Mouse (Mus musculus) gastrocnemius, adult 8-10 months (tissue): Measurements from ENCODE around the gene Kcnc1. TPM values are rescaled to one million over a fixed set of nuclear protein-coding genes. Genes with fewer than 3 reads are reported as not detected.
A peak's percentile ranks its signal among the peaks of the same experiment; 100 is the strongest.

Source experiments
- DNase-seq, 2 experiments: peaks; one replicate each; pipeline ENCODE4 v3.0.0; 2022; ENCODE audit warnings: low spot score in 2 of 2
- total RNA-seq, 4 experiments: library from RNA; stranded (reverse); gene quantifications; 2 replicates each; pipeline ENCODE4 v1.2.4; 2022

Gene Kcnc1
- total RNA-seq, result 10 to 100 TPM; 37.5 to 53.5 (median 49.3) TPM

- peak; percentile 43 to 74 for DNase-seq
Observed at GRCm38 (mm10) chr7:46396231-46396927, at the start of gene Kcnc1. Kcnc1 (plus strand) TSS chr7:46396497.

DNA sequence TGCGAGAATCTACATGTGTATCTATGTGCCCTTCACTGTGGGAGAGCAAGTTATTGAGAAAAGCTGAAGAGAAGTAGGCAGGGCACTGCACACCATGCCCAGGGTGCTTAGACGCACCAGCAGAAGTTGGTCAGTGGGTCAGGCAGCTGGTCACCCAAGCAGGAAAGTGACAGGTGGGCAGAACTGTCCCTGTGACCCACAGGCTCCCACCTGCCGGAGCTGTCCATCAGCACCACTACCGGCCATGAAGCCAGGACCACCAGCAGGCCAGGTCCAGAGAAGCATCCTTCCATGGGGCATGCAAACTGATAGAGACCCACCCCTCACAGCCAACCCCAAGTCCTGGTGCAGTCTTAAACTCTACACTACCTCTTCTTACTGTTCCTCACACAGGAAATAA is 48.6 kb upstream of the Kcnc1 start:
- DNase-seq, result peak in 1 of 2 experiments; percentile 26

- DNase-seq, result no peak
Observed at GRCm38 (mm10) chr7:46348813-46349212, 47.5 kb upstream of the Kcnc1 start.

DNA sequence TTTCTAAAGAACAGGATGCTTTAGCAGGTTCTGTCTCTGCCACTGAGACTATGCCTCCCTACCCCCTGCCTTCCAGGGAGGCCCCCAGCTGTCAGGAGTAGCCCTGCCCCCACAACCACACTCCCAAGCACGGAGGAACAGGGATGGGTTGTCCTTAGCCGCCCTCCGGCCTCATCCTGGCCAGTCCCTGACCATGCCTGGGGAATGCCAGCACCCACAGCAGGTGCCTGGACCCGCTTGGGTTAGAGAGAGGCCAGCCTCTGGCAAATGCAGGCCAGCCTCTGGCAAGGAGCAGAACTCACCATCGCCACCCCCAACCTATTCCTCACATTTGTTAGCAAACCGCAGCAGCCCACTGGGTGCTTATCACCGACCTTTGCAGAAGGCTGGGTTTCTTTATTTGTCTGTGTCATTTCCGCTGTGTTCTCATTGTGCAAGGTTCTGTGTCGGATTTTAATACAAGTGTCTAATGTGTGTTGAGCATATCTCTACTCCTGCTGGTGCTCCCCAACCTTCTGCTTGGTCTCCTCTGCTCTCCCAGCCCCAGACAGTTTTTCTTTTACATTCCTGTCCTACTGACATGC is 46.1 kb upstream of the Kcnc1 start:
- peak; percentile 43 to 58 for DNase-seq

DNA sequence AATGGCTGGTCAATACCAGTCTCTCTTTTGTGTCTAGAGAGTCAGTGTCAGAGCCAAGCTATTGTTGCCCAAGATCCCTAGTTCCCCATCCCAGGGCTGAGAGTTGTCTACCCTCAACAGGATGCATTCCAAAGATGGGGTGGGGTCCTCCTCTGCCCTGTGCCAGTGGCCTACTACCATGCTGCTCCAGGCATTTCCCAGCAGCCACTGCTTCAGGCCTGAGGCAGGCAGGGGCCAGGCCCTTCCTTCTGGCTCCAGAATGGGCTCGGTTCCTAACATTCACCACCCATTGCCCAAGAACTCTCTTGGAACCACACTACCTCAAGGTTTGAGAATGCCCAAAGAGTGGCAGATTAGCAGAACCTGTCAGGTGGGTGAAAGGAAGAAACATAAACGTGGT is 43.5 kb upstream of the Kcnc1 start:
- DNase-seq, result peak in 1 of 2 experiments; percentile 24

GRCm38 (mm10) chr7:46353216-46353615 is 43.1 kb upstream of the Kcnc1 start:
- DNase-seq, result peak; percentile 61 to 79

DNA sequence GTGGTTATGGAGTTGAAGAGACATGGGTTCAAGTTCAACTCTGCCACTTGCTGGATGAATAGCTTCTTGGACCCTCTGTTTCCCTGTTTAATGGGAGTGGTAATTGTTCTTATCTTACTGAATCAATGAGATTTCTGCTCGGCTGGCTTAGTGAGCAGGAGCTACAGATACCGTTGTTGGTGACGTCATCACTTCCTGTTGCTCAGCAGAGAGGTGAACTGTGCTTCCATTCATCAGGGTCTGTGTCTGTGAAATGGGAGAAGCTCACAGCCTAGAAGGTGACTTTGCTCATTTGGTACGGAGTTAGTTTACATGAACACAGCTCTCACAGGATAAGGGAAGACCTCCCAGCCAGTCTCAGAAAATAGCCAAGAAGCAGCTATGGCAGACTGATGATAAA is 42.4 kb upstream of the Kcnc1 start:
- DNase-seq, result no peak

DNA sequence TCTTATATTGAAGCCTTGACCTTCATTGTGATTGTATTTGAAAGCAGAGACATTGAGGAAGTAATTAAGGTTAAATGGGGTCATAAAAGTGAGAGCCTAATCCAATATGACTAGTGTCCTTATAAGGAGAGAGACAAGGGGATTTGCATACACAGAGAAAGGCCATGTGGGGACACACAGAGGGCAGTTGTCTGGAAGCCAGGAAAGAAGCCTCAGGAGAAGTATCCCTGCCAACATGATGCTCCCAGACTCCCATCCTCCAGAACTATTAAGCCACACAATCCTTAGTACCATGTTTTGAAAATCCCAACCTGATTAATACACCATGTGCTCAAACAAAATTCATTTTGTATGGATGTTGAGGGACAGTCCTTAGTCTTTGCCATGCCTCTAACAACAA is 34.5 kb upstream of the Kcnc1 start:
- no peak for DNase-seq

- no peak for DNase-seq
Observed at GRCm38 (mm10) chr7:46364154-46364553, 32.1 kb upstream of the Kcnc1 start.

- DNase-seq, result no peak
Observed at GRCm38 (mm10) chr7:46365810-46366209, 30.5 kb upstream of the Kcnc1 start.

GRCm38 (mm10) chr7:46371104-46371503 is 25.2 kb upstream of the Kcnc1 start:
- peak; percentile 64 to 75 for DNase-seq

- DNase-seq, result peak; percentile 87 to 88
Observed at GRCm38 (mm10) chr7:46376172-46377007, 19.9 kb upstream of the Kcnc1 start, which contains the start of gene Myod1. Myod1 (plus strand) TSS chr7:46376474.

GRCm38 (mm10) chr7:46377008-46377346 is 19.3 kb upstream of the Kcnc1 start:
- peak; percentile 75 to 77 for DNase-seq

GRCm38 (mm10) chr7:46378123-46378522 is 18.2 kb upstream of the Kcnc1 start:
- no peak for DNase-seq

DNA sequence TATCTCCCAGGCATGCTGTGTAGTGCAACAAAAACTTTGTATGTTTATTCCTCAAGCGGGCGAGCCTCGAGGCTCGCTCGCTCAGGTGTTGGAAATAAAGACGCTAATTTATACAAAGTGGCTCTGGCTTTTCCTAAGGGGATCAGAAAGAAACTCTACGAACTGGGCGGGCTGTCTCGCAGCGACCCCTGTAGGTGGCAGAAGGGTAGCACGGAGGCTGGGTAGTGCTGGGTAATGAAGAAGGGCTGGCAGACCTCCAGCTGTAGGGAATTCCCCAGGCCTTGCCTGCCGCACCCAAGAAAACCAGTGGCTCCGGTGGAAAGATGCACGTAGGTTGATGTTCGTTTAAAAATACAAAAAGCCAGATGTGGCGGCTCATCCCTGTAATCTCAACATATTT is 17.3 kb upstream of the Kcnc1 start:
- peak; percentile 79 to 84 for DNase-seq

DNA sequence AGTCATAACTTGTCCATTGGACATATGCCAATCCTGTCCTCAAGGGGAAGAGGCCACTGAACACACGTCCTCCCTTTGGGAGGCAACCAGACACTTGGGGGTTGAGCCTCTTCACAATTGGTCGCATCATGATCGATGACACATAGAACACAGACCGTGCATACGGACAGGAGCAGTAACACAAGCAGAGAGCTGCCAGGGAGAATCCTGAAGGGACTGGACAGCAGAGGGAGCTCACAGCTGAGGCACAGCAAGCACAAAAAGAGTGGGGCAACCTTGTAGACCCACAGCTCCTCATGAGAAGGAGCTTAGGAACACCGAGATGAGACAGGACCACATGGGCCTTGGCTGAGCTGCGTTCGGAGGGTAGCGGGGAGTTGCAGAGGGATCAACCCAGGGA is 15.7 kb upstream of the Kcnc1 start:
- DNase-seq, result no peak

- no peak for DNase-seq
Observed at GRCm38 (mm10) chr7:46387430-46387829, 8.9 kb upstream of the Kcnc1 start.

GRCm38 (mm10) chr7:46389456-46390085 is 6.7 kb upstream of the Kcnc1 start:
- no peak for DNase-seq

- DNase-seq, result no peak
Observed at GRCm38 (mm10) chr7:46390226-46390625, 6.1 kb upstream of the Kcnc1 start.

DNA sequence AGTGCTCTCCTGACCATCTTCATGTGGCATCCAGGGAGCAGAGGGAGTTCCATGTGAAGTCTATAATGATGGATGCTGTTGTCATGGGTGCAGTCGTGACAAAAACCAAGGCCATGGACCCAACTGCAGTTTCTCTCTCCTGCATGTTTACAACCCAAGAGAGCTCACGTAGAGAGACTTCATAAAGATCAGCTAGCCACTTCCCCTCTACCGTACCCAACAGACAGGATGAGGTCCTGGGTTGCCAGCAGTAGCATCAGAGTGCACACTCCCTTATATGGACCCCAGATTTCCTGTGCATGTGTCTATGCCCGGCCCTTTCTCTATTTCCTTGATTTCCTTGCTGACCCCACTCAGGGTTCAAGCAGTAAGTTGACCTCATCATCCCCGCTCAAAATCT is 4.6 kb upstream of the Kcnc1 start:
- no peak for DNase-seq

- peak; percentile 74 to 80 for DNase-seq
Observed at GRCm38 (mm10) chr7:46393116-46393515, 3.2 kb upstream of the Kcnc1 start.
